Mouse (Mus musculus) heart, adult 2 months (tissue): ENCODE data around the gene Fmn2. TPM values are rescaled to one million over a fixed set of nuclear protein-coding genes. Genes with fewer than 3 reads are reported as not detected.

Experiments
- DNase-seq, 2 experiments: peaks; one replicate each; pipeline ENCODE4 v3.0.0; 2021
- H3K27ac ChIP-seq: fragments of 200-600 bp; 2 replicates; pipeline ENCODE4 v1.8.1; 2022
- H3K27me3 ChIP-seq: fragments of 200-500 bp; 2 replicates; pipeline ENCODE4 v1.6.1; 2012; ENCODE audit warnings: mild to moderate bottlenecking, low read length, inconsistent platforms, mixed read lengths; ENCODE audit not compliant: control insufficient read depth, insufficient read depth
- H3K36me3 ChIP-seq: fragments of 200-500 bp; 2 replicates; pipeline ENCODE4 v1.6.1; 2012; ENCODE audit warnings: low read length, inconsistent platforms; ENCODE audit not compliant: control insufficient read depth, insufficient read depth
- H3K4me1 ChIP-seq: fragments of 200-500 bp; 2 replicates; pipeline ENCODE4 v1.6.1; 2011; ENCODE audit warnings: low read length; ENCODE audit not compliant: control insufficient read depth, insufficient read depth
- H3K4me3 ChIP-seq: fragments of 200-600 bp; 2 replicates; pipeline ENCODE4 v1.8.1; 2022
- H3K79me2 ChIP-seq: fragments of 200-500 bp; replicated peaks from 2 replicates; pipeline ENCODE4 v1.6.1; 2012; ENCODE audit warnings: mild to moderate bottlenecking, inconsistent platforms, low read length, moderate library complexity, mixed read lengths; ENCODE audit not compliant: control insufficient read depth, insufficient read depth
- H3K9ac ChIP-seq: fragments of 200-500 bp; 2 replicates; pipeline ENCODE4 v1.6.1; 2012; ENCODE audit warnings: low read depth, mild to moderate bottlenecking, control low read depth, inconsistent platforms, low read length, mixed read lengths
- CTCF ChIP-seq: fragments of 200-600 bp; IDR thresholded peaks from 2 replicates; pipeline ENCODE4 v1.8.1; 2022; ENCODE audit warnings: antibody characterized with exemption, mild to moderate bottlenecking, moderate library complexity
- EP300 ChIP-seq: fragments of 200-500 bp; IDR thresholded peaks from 2 replicates; pipeline ENCODE4 v1.6.1; 2011; ENCODE audit warnings: low read depth, low read length, control low read depth; ENCODE audit not compliant: insufficient read depth
- POLR2A ChIP-seq: fragments of 200-500 bp; IDR thresholded peaks from 2 replicates; pipeline ENCODE4 v1.6.1; 2011; ENCODE audit warnings: mild to moderate bottlenecking, low read depth, low read length, control low read depth; ENCODE audit not compliant: insufficient read depth
- WGBS: fragments of 180-500 bp; shearing (Covaris S2); methylation state at CpG from one replicate; pipeline ENCODE4 v1.1.7; 2018; 5-methylcytosine and 5-hydroxymethylcytosine counted together
- intact Hi-C: fragments of 180-260 bp; cut with DNase I; formaldehyde crosslinking; loops from one replicate; pipeline ENCODE4 v1.15.1; 2025
- polyA plus RNA-seq: library from polyadenylated mRNA; depleted of rRNA; stranded (reverse); fragments of >200 nt; gene quantifications from 2 replicates; pipeline ENCODE4 v1.2.3, GENCODE M21; 2012
- total RNA-seq, 2 experiments: library from RNA; stranded (reverse); gene quantifications; 2 replicates each; pipeline ENCODE4 v1.2.3; 2021

Fmn2 gene
- total and polyA plus RNA-seq, 3 experiments: 0.06 to 0.41 (median 0.21) TPM

DNA sequence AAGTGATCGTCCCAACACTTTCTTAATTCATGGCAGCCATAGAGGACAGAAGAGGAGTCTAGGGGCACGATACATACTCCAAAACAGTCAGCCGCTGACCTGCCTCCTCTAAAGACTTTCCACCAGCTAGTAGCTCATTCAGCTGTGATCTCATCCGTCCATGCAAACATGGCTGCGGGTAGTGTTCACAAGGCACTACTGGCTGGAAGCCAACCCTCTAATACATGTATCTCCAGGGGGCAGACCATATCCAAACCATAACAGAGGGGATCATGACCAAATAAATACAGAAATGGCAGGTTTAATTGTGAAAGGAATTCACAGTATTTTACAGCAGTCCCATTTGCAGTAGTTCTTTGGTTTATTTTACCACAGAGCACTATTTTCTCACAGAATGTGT, 200.2 kb downstream of the Fmn2 start:
- no peaks in the 10 kb centered on the region for H3K4me1 ChIP-seq
- intact Hi-C loops: no loop called here
- H3K79me2 ChIP-seq: no peaks in the 10 kb centered on the region
- 72% methylated on average over 5 of the region's 5 CpGs for WGBS
- TF ChIP-seq CTCF (no peak), EP300 (no peak), POLR2A (no peak)
- no peak for DNase-seq
- H3K27me3 ChIP-seq: no peaks in the 10 kb centered on the region
- no peak overlapping the region for H3K9ac ChIP-seq
- H3K4me3 ChIP-seq: no peak overlapping the region
- H3K27ac ChIP-seq: no peak overlapping the region
- H3K36me3 ChIP-seq: no peaks in the 10 kb centered on the region

DNA sequence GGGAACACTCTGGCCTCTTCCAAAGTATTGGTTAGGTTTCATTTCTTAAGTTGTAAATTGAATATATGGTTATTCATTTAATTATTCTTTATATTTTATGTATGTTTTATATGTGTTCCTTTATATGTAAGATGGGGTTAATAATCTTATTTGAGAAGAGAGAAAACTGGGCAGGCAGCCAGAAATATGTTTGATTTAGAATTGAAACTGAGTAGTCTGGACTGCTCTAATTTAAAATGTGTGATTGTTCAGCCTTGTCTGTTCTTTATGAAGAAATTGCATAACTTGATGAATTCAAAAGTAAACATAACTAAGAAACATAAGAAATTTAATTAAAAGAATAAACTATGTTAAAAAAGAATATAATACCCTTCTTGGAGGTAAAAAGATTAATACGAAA, 202.3 kb downstream of the Fmn2 start:
- H3K27me3 ChIP-seq: no peaks in the 10 kb centered on the region
- no peaks in the 10 kb centered on the region for H3K4me1 ChIP-seq
- no peak overlapping the region for H3K27ac ChIP-seq
- TF ChIP-seq POLR2A (no peak), CTCF (no peak), EP300 (no peak)
- H3K9ac ChIP-seq: no peak overlapping the region
- H3K79me2 ChIP-seq: no peaks in the 10 kb centered on the region
- intact Hi-C loops: no loop called here
- no peak for DNase-seq
- H3K36me3 ChIP-seq: no peaks in the 10 kb centered on the region
- H3K4me3 ChIP-seq: no peak overlapping the region
- 90% methylated on average over 1 of the region's 1 CpGs for WGBS

- 92% methylated on average over 12 of the region's 12 CpGs for WGBS
These were observed 218.3 kb downstream of the Fmn2 start for GRCm38 (mm10) chr1:174719729-174720458.

DNA sequence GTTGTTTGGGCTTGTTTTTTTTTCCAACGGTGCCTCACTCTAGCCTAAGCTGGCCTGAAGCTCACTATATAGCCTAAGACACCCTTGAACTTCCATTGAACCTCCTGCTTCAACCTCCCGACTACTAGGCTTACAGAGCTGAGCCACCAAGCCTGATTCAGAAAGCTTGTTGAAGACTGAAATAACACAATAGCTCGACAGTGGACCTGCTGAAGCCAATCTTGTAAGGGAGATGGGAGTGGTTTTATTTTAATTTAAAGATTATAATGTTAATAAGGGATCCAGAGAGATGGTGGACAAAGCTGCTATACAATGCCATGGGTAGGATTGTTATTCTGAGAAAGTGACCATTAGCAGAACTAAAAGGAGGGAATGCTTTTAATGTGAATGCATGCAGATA, 227.1 kb downstream of the Fmn2 start:
- no peak for TF ChIP-seq POLR2A
- no peak for TF ChIP-seq CTCF
- no peak for TF ChIP-seq EP300
- Histone ChIP-seq H3K4me3 (no peak overlapping the region), H3K36me3 (no peaks in the 10 kb centered on the region), H3K79me2 (no peaks in the 10 kb centered on the region), H3K4me1 (no peaks in the 10 kb centered on the region), H3K27ac (no peak overlapping the region), H3K27me3 (no peaks in the 10 kb centered on the region), H3K9ac (no peak overlapping the region)
- intact Hi-C loops: no loop called here
- DNase-seq: no peak
- 62% methylated on average over 3 of the region's 3 CpGs for WGBS

More at GRCm38 (mm10) chr1:174719729-174720458, 218.3 kb downstream of the Fmn2 start:
- no peak overlapping the region for H3K9ac ChIP-seq
- H3K4me3 ChIP-seq: no peak overlapping the region
- TF ChIP-seq POLR2A (no peak), EP300 (no peak), CTCF (no peak)
- no peaks in the 10 kb centered on the region for H3K36me3 ChIP-seq
- H3K27ac ChIP-seq: no peak overlapping the region
- DNase-seq: no peak
- H3K4me1 ChIP-seq: no peaks in the 10 kb centered on the region
- no peaks in the 10 kb centered on the region for H3K27me3 ChIP-seq
- no peaks in the 10 kb centered on the region for H3K79me2 ChIP-seq
- intact Hi-C loops: no loop called here

GRCm38 (mm10) chr1:174732715-174733114, 231.1 kb downstream of the Fmn2 start:
- intact Hi-C loops: no loop called here
- Histone ChIP-seq H3K27me3 (no peaks in the 10 kb centered on the region), H3K4me1 (no peaks in the 10 kb centered on the region), H3K36me3 (no peaks in the 10 kb centered on the region), H3K9ac (no peak overlapping the region), H3K4me3 (no peak overlapping the region), H3K27ac (no peak overlapping the region), H3K79me2 (no peaks in the 10 kb centered on the region)
- no peak for DNase-seq
- TF ChIP-seq CTCF (no peak), POLR2A (no peak), EP300 (no peak)
- 46% methylated on average over 6 of the region's 6 CpGs for WGBS

- no peak overlapping the region for H3K27ac ChIP-seq
- H3K36me3 ChIP-seq: no peaks in the 10 kb centered on the region
- DNase-seq: no peak
- H3K27me3 ChIP-seq: no peaks in the 10 kb centered on the region
- no peaks in the 10 kb centered on the region for H3K4me1 ChIP-seq
- TF ChIP-seq POLR2A: no peak
- no peak for TF ChIP-seq EP300
- TF ChIP-seq CTCF: no peak
- no peaks in the 10 kb centered on the region for H3K79me2 ChIP-seq
- H3K4me3 ChIP-seq: no peak overlapping the region
- intact Hi-C loops: no loop called here
- H3K9ac ChIP-seq: no peak overlapping the region
- 85% methylated on average over 8 of the region's 8 CpGs for WGBS
These were observed 237.3 kb downstream of the Fmn2 start for GRCm38 (mm10) chr1:174738958-174739357.
